Mouse (Mus musculus): ENCODE data around the gene Vps13d. TPM values are rescaled to one million over a fixed set of nuclear protein-coding genes. Genes with fewer than 3 reads are reported as not detected.

Vps13d gene
- polyA plus RNA-seq, 1 experiment from 2014 or later = 8.7 TPM

DNA sequence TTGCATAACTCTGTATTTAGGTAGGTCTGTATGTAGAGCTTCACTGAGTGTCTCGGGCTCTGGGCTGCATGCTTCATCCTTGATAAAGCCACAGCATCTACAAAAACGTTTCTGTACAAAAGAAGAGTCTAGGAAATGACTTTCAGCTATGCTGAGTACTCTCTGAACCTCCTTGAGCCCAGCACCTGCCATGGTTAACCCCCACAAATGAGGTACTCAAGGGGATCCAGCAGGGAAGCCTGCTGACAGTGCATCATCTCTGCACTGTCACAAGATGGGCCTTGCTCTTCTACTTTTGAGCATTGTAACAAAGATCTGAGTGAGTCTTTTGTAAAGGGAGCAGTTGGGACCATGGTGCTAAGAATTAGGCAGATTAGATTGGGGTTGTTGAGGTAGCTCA is 162.2 kb downstream of the Vps13d start:
- Histone ChIP-seq H3K36me3 (peaks cover 7% of the 10 kb centered on the region), H3K27ac (no peak overlapping the region), H3K4me1 (peaks cover 31% of the 10 kb centered on the region), H3K9me3 (replicated peaks) (no peaks in the 10 kb centered on the region), H3K27me3 (ENCODE audit: low read depth, poor library complexity, severe bottlenecking) (no peaks in the 10 kb centered on the region), H3K4me3 (no peak overlapping the region)
- WGBS = 84% methylated on average over 2 of the region's 2 CpGs
- DNase-seq (ENCODE audit: low spot score) = no peak

DNA sequence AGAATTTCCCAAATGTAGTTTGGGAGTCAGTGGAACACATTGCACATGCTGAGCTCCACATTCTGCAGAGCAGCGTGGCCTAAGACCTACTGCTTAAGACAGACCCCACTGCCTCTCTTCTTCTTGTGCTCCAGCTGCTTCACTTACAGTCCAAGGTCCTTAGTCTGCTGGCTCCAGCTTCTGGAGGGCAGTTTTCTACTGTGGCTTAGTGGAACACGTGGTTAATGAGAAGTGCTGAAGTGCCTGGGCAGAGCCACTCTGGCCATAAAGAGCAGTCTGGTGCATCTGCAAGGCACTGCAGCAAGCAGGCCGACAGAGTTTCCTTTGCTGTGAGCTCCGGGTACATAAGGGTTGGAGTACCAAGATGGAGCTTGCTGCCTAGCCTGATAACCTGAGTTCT is 163.3 kb downstream of the Vps13d start:
- no peak overlapping the region for H3K4me3 ChIP-seq
- DNase-seq (ENCODE audit: low spot score) = no peak
- H3K9me3 ChIP-seq (replicated peaks) = no peaks in the 10 kb centered on the region
- H3K27ac ChIP-seq = no peak overlapping the region
- no peaks in the 10 kb centered on the region for H3K27me3 ChIP-seq (ENCODE audit: low read depth, poor library complexity, severe bottlenecking)
- 71% methylated on average over 4 of the region's 4 CpGs for WGBS
- peaks cover under 1% of the 10 kb centered on the region; the same call in 1 of the 2 replicates for H3K36me3 ChIP-seq
- H3K4me1 ChIP-seq = peaks cover 37% of the 10 kb centered on the region

DNA sequence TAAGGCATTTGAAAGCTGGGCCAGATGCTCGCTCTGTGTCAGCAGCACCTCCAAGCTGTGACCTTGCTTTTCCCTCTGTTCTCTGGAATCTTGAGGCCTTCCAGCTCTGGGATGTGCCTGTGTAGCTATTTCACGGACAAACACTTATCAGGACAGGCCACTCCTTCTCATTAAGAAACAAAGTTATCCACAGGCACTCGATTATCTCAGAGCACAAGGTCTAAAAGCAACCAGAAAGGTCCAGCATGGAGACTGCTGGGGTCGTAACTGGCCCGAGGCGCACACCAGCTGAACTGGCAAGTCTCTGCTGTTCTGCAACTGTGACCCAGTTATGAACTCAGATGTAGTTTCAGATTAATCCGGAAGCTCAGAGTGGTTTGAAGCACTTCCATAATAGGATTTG is 168.4 kb downstream of the Vps13d start:
- Histone ChIP-seq H3K4me1 (peaks cover 40% of the 10 kb centered on the region), H3K4me3 (no peak overlapping the region), H3K27me3 (ENCODE audit: low read depth, poor library complexity, severe bottlenecking) (no peaks in the 10 kb centered on the region), H3K9me3 (replicated peaks) (no peaks in the 10 kb centered on the region), H3K27ac (no peak overlapping the region), H3K36me3 (no peaks in the 10 kb centered on the region)
- WGBS = 58% methylated on average over 7 of the region's 7 CpGs
- no peak for DNase-seq (ENCODE audit: low spot score)

DNA sequence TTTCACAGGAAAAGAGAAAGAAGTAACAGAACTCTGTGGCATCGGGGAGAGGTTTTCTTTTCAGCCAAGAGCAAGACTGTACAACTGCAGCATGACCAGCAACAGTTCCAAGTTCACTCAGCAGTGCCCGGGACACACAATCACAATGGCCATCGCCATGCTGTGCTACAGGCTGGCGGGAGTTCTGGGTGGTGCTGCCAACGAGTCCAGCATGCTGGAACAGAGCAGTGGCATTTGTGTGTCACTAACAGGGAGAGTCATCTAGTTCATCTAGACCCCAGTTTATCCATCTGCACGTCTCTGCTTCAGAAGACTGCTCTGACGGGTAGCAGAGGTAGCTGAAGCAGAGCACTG is 169.4 kb downstream of the Vps13d start:
- WGBS = 69% methylated on average over 7 of the region's 7 CpGs
- Histone ChIP-seq H3K4me3 (no peak overlapping the region), H3K36me3 (no peaks in the 10 kb centered on the region), H3K4me1 (peaks cover 39% of the 10 kb centered on the region), H3K9me3 (replicated peaks) (no peaks in the 10 kb centered on the region), H3K27me3 (ENCODE audit: low read depth, poor library complexity, severe bottlenecking) (no peaks in the 10 kb centered on the region), H3K27ac (no peak overlapping the region)
- no peak for DNase-seq (ENCODE audit: low spot score)

DNA sequence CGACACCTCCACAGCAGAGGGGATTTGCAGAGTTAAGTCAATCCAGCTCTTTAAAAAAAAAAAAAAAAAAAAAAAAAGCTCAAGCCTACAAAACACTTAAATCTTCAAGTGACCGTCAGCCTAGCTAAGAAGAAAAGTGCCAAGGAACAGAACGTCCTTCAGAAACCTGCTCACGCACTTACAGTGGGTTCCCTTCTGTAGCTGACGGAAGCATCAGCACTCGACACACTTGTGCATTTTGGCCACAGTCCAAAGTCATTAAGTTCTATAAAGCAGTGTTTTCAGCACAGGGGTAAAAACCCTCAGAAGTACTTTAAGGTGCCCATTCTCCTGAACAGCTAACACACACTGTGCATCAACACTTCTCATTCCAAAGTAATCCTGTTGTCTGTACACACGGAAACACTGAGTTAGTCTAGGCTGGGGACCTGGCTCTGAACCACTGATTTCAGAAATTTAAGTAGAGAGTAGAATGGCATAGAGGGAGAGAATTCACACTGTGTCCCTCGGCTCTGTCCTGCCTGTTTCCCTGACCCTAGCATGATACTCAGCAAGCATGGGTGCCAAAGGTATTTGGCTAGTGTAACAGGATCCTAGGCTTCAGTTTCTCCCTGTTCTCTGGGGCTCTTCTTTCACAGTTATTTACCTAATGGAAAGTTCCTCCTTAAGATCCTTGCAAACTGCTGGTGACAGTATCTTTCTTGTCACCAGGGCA is 170.0 kb downstream of the Vps13d start:
- peaks cover 39% of the 10 kb centered on the region for H3K4me1 ChIP-seq
- no peaks in the 10 kb centered on the region for H3K9me3 ChIP-seq (replicated peaks)
- DNase-seq (ENCODE audit: low spot score) = no peak
- WGBS = 63% methylated on average over 8 of the region's 8 CpGs
- no peaks in the 10 kb centered on the region for H3K27me3 ChIP-seq (ENCODE audit: low read depth, poor library complexity, severe bottlenecking)
- H3K27ac ChIP-seq = 0 out of 2 replicates have a peak overlapping the region, but pooled peaks have one; percentile 7
- H3K4me3 ChIP-seq = no peak overlapping the region
- H3K36me3 ChIP-seq = peaks cover 1% of the 10 kb centered on the region; the same call in 1 of the 2 replicates

DNA sequence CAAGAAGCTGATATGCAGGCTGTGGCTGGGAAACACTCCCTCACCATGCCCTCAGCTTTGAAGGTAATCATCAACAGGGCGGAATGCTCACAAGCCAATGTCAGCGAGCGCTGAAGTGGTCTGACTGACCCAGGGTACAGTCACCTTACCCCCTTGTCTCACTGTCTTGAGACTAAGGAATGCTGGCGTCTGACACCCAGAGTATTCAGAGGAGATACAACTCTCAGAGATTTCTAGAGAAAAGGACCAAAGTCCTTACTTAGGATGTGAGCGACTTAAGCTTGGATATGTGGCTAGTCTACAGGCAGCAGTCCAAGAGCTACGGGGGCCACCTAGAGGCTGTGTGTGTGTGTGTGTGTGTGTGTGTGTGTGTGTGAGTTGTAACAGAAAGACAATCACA is 170.9 kb downstream of the Vps13d start:
- 82% methylated on average over 6 of the region's 6 CpGs for WGBS
- Histone ChIP-seq H3K27ac (no peak overlapping the region), H3K9me3 (replicated peaks) (no peaks in the 10 kb centered on the region), H3K27me3 (ENCODE audit: low read depth, poor library complexity, severe bottlenecking) (no peaks in the 10 kb centered on the region), H3K36me3 (peaks cover 8% of the 10 kb centered on the region), H3K4me3 (no peak overlapping the region), H3K4me1 (peaks cover 39% of the 10 kb centered on the region)
- no peak for DNase-seq (ENCODE audit: low spot score)

DNA sequence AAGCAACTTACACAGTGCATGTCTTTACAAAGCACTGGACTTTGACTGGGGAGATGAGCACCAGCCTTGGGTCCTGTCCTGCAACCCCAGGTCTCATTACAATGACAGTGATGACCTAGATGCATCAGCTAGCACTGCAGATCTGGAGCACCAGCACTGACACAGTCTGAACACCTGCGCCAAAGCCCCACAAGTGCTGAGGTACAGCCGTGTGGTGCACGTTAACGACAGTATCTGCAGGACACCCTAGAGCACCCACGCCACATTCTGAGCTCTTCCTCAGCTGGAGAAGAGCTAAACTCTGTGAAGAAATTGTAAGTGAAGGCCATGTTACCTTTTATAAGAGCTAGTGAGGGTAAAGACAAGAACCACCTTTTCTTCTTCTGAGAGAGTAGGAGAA is 172.0 kb downstream of the Vps13d start:
- Histone ChIP-seq H3K27ac (no peak overlapping the region), H3K27me3 (ENCODE audit: low read depth, poor library complexity, severe bottlenecking) (no peaks in the 10 kb centered on the region), H3K36me3 (peaks cover 8% of the 10 kb centered on the region), H3K9me3 (replicated peaks) (no peaks in the 10 kb centered on the region), H3K4me1 (peaks cover 32% of the 10 kb centered on the region), H3K4me3 (no peak overlapping the region)
- DNase-seq (ENCODE audit: low spot score) = no peak
- 92% methylated on average over 5 of the region's 5 CpGs for WGBS

DNA sequence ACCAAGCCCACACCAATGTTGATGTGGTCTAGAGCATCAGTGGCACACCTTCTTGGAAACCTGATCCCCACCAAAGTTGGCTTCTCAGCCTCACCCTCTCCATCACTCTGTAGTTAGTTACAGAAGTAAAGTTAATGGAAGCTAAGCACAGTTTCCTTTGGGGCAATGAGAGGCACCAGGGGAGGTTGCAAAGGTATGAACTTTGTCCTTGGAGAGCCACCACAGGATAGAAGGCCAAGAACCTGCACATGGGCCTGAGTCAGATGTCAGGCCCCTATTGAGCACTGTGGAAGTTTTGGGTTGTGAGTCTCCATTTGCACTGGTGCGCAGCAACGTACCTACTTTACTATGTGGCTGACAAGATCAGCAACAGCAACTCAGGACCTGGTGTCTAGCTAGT is 172.6 kb downstream of the Vps13d start:
- H3K27me3 ChIP-seq (ENCODE audit: low read depth, poor library complexity, severe bottlenecking) = no peaks in the 10 kb centered on the region
- peaks cover 30% of the 10 kb centered on the region for H3K4me1 ChIP-seq
- H3K9me3 ChIP-seq (replicated peaks) = no peaks in the 10 kb centered on the region
- H3K27ac ChIP-seq = no peak overlapping the region
- H3K4me3 ChIP-seq = no peak overlapping the region
- WGBS = 92% methylated on average over 2 of the region's 2 CpGs
- peaks cover 8% of the 10 kb centered on the region for H3K36me3 ChIP-seq
- DNase-seq (ENCODE audit: low spot score) = no peak

DNA sequence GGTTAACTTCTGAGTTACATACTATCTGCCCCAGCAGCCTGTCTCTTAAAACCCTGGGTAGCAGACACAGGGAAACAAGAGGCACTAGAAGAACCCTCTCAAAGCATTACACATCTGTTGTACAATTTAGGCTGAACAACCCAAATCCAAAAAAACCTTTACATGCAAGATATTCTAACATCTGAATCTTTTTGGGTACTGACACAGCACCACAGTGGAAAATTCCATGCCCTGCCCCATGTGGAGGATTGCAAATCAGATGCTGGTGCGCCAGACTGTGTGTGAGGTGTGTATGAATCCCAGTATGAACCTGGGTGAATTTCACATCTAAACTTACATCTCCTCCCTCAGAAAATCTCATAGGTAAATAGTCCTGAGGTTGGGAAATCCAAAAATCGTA is 174.4 kb downstream of the Vps13d start:
- H3K27me3 ChIP-seq (ENCODE audit: low read depth, poor library complexity, severe bottlenecking) = no peaks in the 10 kb centered on the region
- peaks cover 18% of the 10 kb centered on the region for H3K4me1 ChIP-seq
- no peak for DNase-seq (ENCODE audit: low spot score)
- 94% methylated on average over 2 of the region's 2 CpGs for WGBS
- H3K36me3 ChIP-seq = peaks cover 20% of the 10 kb centered on the region
- H3K9me3 ChIP-seq (replicated peaks) = no peaks in the 10 kb centered on the region
- H3K27ac ChIP-seq = no peak overlapping the region
- no peak overlapping the region for H3K4me3 ChIP-seq

DNA sequence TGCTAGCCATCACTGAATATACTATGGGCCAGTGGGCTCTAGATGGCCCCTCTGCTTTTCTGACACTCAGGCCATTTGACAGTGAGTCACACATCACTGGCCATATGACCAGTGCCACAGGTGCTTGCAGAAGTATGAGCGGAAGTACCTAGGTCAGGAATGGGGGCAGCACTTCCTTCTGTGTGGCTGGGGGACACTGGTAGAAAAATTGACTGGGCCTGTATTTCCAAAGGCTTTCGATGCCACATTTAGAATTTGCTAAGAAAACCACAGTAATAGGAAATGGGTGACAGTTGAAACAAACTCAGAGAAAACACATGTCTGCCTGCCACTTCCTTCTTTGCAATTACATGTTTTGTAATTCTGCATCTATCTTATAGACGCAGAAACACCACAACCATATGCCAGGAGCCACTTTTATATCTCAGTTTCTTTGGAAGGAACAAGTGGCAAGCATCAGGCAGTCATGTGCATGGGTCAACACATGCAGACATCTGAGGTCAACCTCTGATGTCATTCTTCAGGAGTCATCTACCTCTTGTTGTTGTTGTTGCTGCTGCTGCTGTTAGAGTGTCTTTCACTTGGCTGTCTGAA is 175.6 kb downstream of the Vps13d start:
- 98% methylated on average over 3 of the region's 3 CpGs for WGBS
- H3K27me3 ChIP-seq (ENCODE audit: low read depth, poor library complexity, severe bottlenecking) = no peaks in the 10 kb centered on the region

DNA sequence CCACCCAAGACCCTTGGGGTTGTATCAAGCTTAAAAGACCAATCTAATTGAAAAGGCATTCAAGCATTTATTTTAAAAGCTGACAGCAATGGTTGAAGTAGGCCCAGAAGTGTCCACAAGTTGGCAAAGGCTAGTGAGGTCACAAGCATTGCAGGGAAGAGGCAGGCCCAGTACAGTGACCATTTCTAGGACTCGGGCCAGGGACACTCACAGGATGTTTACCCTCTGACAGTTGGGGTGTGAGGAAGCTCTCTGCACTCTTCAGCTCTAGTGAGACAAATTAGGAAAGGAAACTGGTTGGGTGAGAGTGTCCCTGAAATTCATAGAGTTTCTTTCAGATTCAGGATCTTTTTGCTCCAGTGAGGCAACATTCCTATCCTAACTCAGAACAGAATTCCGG is 177.1 kb downstream of the Vps13d start:
- H3K36me3 ChIP-seq = peaks cover 26% of the 10 kb centered on the region
- no peak overlapping the region for H3K27ac ChIP-seq
- DNase-seq (ENCODE audit: low spot score) = no peak
- 78% methylated on average over 2 of the region's 2 CpGs for WGBS
- no peaks in the 10 kb centered on the region for H3K27me3 ChIP-seq (ENCODE audit: low read depth, poor library complexity, severe bottlenecking)
- H3K4me3 ChIP-seq = no peak overlapping the region
- H3K4me1 ChIP-seq = peaks cover 12% of the 10 kb centered on the region; the same call in 1 of the 2 replicates
- H3K9me3 ChIP-seq (replicated peaks) = no peaks in the 10 kb centered on the region

More for the DNA sequence above, 175.6 kb downstream of the Vps13d start:
- Histone ChIP-seq H3K36me3 (peaks cover 26% of the 10 kb centered on the region), H3K4me1 (peaks cover 12% of the 10 kb centered on the region; the same call in 1 of the 2 replicates), H3K27ac (no peak overlapping the region), H3K4me3 (no peak overlapping the region), H3K9me3 (replicated peaks) (no peaks in the 10 kb centered on the region)
- no peak for DNase-seq (ENCODE audit: low spot score)

DNA sequence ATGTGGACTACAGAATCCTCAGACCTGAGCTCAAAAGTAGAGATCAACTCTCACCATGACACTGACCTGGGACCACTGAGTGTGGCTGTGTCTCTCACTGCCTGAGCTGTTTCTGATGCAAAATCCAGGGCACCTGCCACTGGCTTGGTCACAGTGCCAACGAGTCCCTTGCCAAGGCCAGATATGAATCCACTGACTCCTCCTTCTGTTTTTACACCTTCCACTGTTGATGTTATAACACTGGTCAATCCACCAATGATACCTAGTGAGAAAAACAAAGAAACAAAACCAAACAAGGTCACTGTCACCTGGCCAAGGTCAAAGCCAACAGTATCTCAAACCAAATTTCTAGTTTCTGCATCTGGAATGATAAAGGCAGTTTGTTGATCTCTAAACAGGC is 178.1 kb downstream of the Vps13d start:
- Histone ChIP-seq H3K4me1 (peaks cover 6% of the 10 kb centered on the region), H3K27me3 (ENCODE audit: low read depth, poor library complexity, severe bottlenecking) (no peaks in the 10 kb centered on the region), H3K4me3 (no peak overlapping the region), H3K9me3 (replicated peaks) (no peaks in the 10 kb centered on the region), H3K27ac (no peak overlapping the region), H3K36me3 (peaks cover 26% of the 10 kb centered on the region)
- WGBS = 87% methylated on average over 1 of the region's 1 CpGs
- no peak for DNase-seq (ENCODE audit: low spot score)

DNA sequence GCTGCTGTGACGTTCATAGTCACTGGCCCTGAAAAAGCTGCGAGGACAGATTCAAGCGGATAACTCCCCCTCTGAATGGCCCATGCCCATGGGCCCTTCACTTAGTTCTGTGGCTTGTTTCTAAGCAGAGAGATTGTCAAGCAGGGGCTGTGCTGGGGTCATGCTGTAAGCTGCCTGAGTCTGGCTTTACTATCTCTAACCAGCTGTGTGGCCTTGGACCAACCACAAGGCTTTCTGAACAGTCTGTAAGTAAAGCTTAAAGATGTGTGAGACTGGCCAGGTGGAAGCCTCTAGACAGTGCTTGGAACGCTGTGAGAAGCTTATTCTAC is 180.2 kb downstream of the Vps13d start:
- Histone ChIP-seq H3K4me3 (no peak overlapping the region), H3K4me1 (peaks cover 21% of the 10 kb centered on the region), H3K27me3 (ENCODE audit: low read depth, poor library complexity, severe bottlenecking) (no peaks in the 10 kb centered on the region), H3K9me3 (replicated peaks) (no peaks in the 10 kb centered on the region), H3K36me3 (peaks cover 22% of the 10 kb centered on the region), H3K27ac (no peak overlapping the region)
- DNase-seq (ENCODE audit: low spot score) = no peak
- WGBS = 91% methylated on average over 4 of the region's 4 CpGs
